Mouse (Mus musculus) neural tube, embryonic 12.5 days (tissue): ENCODE results near the gene Fscn1. TPM values are rescaled to one million over a fixed set of nuclear protein-coding genes. Genes with fewer than 3 reads are reported as not detected.
A peak's percentile ranks its signal among the peaks of the same experiment; 100 is the strongest.

Source experiments
- ATAC-seq: fragments of 200-750 bp; cut with Nextera tagmentation; 2 replicates; pipeline ENCODE4 v1.8.0; 2017; ENCODE audit warnings: low read depth, mild to moderate bottlenecking, moderate TSS enrichment, moderate library complexity; ENCODE audit not compliant: low FRiP score
- H3K27ac ChIP-seq: fragments of 300-500 bp; sonication (generic); 2 replicates; pipeline ENCODE4 v1.5.1; 2016
- H3K27me3 ChIP-seq: fragments of 300-500 bp; sonication (generic); replicated peaks from 2 replicates; pipeline ENCODE4 v1.6.1; 2016; ENCODE audit warnings: mild to moderate bottlenecking
- H3K36me3 ChIP-seq: fragments of 300-500 bp; sonication (generic); 2 replicates; pipeline ENCODE4 v1.6.1; 2016; ENCODE audit warnings: mild to moderate bottlenecking
- H3K4me1 ChIP-seq: fragments of 300-500 bp; sonication (generic); 2 replicates; pipeline ENCODE4 v1.6.1; 2016
- H3K4me2 ChIP-seq: fragments of 300-500 bp; sonication (generic); replicated peaks from 2 replicates; pipeline ENCODE4 v1.6.1; 2016; ENCODE audit warnings: mild to moderate bottlenecking
- H3K4me3 ChIP-seq: fragments of 300-500 bp; sonication (generic); 2 replicates; pipeline ENCODE4 v1.5.1; 2016
- H3K9ac ChIP-seq: fragments of 300-500 bp; sonication (generic); 2 replicates; pipeline ENCODE4 v1.6.1; 2016; ENCODE audit warnings: mild to moderate bottlenecking
- H3K9me3 ChIP-seq: fragments of 300-500 bp; sonication (generic); 2 replicates; pipeline ENCODE4 v1.6.1; 2016; ENCODE audit warnings: mild to moderate bottlenecking
- whole genome bisulfite sequencing: fragments of 180-500 bp; shearing (Covaris S2); methylation state at CpG from one replicate; pipeline ENCODE4 v1.1.7; 2016; 5-methylcytosine and 5-hydroxymethylcytosine counted together
- polyA plus RNA-seq: library from polyadenylated mRNA; unstranded; fragments of >200 nt; fragmentation: Nextera tagmentation; extraction: Ambion mirVana; gene quantifications from 2 replicates; pipeline ENCODE4 v1.2.1, GENCODE M21; 2016

The Fscn1 gene
- polyA plus RNA-seq, 1 experiment from 2014 or later: 746 TPM

- 21% methylated on average over 13 of the region's 13 CpGs for WGBS
- Histone ChIP-seq H3K36me3 (no peaks in the 10 kb centered on the region), H3K27me3 (peaks cover 3% of the 10 kb centered on the region; the same call in 1 of the 2 replicates), H3K4me2 (0 out of 2 replicates have a peak overlapping the region, but pooled peaks have one; percentile 4), H3K9me3 (no peaks in the 10 kb centered on the region), H3K27ac (no peak overlapping the region), H3K4me3 (no peak overlapping the region), H3K4me1 (peaks cover 15% of the 10 kb centered on the region), H3K9ac (no peak overlapping the region)
- ATAC-seq: no peak
Measured at GRCm38 (mm10) chr5:142926204-142926939, 33.8 kb upstream of the Fscn1 start.

DNA sequence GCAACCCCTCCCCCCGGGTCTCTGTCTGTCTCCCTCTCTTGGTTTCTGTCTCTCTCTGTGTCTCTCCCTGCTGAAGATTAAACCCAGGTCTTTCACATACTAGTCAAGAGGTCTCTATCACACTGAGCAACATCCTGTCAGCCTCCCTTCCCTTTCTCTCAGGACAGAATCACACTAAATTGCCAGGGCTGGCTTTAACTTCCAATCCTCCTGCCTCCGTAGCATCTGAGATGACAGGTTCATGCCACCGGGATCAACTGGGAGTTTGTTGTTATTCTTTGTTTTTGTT is 33.3 kb upstream of the Fscn1 start:
- no peak overlapping the region for H3K9ac ChIP-seq
- ATAC-seq: no peak
- no peak overlapping the region for H3K27ac ChIP-seq
- peaks cover 3% of the 10 kb centered on the region; the same call in 1 of the 2 replicates for H3K27me3 ChIP-seq
- no peaks in the 10 kb centered on the region for H3K9me3 ChIP-seq
- H3K4me2 ChIP-seq: no peak overlapping the region
- WGBS: 53% methylated on average over 3 of the region's 3 CpGs
- H3K4me1 ChIP-seq: peaks cover 15% of the 10 kb centered on the region
- no peak overlapping the region for H3K4me3 ChIP-seq
- no peaks in the 10 kb centered on the region for H3K36me3 ChIP-seq

GRCm38 (mm10) chr5:142927341-142927930 is 32.7 kb upstream of the Fscn1 start:
- no peak overlapping the region for H3K4me3 ChIP-seq
- H3K4me1 ChIP-seq: peaks cover 18% of the 10 kb centered on the region
- H3K36me3 ChIP-seq: no peaks in the 10 kb centered on the region
- no peaks in the 10 kb centered on the region for H3K9me3 ChIP-seq
- no peak overlapping the region for H3K4me2 ChIP-seq
- 93% methylated on average over 12 of the region's 12 CpGs for WGBS
- H3K27me3 ChIP-seq: peaks cover 3% of the 10 kb centered on the region; the same call in 1 of the 2 replicates
- no peak overlapping the region for H3K27ac ChIP-seq
- H3K9ac ChIP-seq: no peak overlapping the region
- ATAC-seq: no peak

GRCm38 (mm10) chr5:142928749-142929399 is 31.3 kb upstream of the Fscn1 start:
- peak overlapping the region; percentile 39 for H3K4me3 ChIP-seq
- ATAC-seq: no peak
- peaks cover 3% of the 10 kb centered on the region; the same call in 1 of the 2 replicates for H3K27me3 ChIP-seq
- H3K9me3 ChIP-seq: no peaks in the 10 kb centered on the region
- peak overlapping the region; percentile 64 for H3K4me2 ChIP-seq
- peak overlapping the region; percentile 61 for H3K9ac ChIP-seq
- no peak overlapping the region for H3K27ac ChIP-seq
- peaks cover 18% of the 10 kb centered on the region for H3K4me1 ChIP-seq
- WGBS: 4% methylated on average over 35 of the region's 35 CpGs
- H3K36me3 ChIP-seq: no peaks in the 10 kb centered on the region

DNA sequence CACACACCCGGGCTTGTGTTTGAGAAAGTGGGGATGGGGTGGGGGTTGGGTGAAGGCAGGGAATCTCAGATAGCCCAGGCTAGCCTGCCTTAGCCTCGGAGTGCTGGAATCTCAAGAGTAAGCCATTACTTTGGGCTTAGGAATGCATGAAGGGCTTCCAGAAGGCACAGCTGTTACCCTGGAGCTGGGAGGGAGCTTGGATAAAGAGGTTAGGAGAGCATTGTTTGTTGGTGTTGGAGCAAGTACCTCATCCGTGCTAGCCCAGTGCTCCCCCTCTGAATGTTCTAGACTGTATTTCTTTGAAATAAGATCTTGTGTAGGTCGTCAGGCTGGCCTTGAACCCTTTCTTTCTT is 30.8 kb upstream of the Fscn1 start:
- Histone ChIP-seq H3K4me1 (peaks cover 18% of the 10 kb centered on the region), H3K4me3 (peak overlapping the region; percentile 39), H3K4me2 (peak overlapping the region; percentile 64), H3K27ac (no peak overlapping the region), H3K36me3 (no peaks in the 10 kb centered on the region), H3K27me3 (peaks cover 3% of the 10 kb centered on the region; the same call in 1 of the 2 replicates), H3K9ac (peak overlapping the region; percentile 61), H3K9me3 (no peaks in the 10 kb centered on the region)
- 22% methylated on average over 4 of the region's 4 CpGs for WGBS
- ATAC-seq: no peak

DNA sequence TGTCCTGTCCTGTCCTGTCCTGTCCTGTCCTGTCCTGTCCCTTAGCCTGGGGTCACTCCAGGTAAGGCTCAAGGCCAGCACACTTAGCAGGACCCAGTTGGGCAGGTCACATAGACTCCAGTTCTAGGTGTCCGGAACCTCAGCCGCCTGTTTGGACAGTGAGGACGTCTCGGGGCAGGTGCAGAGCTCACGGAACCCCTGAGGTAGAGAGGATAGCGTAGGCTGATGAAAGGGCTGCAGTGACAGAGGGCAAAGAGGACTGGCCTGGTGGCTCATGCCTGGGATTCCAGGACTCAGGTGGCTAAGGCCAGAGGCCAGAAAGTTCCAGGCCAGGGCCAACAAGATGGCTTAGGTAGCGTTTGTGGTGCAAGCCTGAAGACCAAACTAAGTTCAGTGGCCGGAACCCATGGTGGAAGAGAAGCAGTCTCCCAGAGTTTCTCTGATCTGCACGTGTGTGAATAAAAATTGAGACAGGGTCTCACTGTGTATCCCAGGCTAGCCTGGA is 28.9 kb upstream of the Fscn1 start:
- H3K27ac ChIP-seq: no peak overlapping the region
- H3K9me3 ChIP-seq: no peaks in the 10 kb centered on the region
- peaks cover 15% of the 10 kb centered on the region for H3K4me1 ChIP-seq
- H3K9ac ChIP-seq: no peak overlapping the region
- H3K36me3 ChIP-seq: no peaks in the 10 kb centered on the region
- no peak overlapping the region for H3K4me3 ChIP-seq
- ATAC-seq: no peak
- WGBS: 92% methylated on average over 9 of the region's 9 CpGs
- H3K27me3 ChIP-seq: peaks cover 3% of the 10 kb centered on the region; the same call in 1 of the 2 replicates
- H3K4me2 ChIP-seq: no peak overlapping the region

DNA sequence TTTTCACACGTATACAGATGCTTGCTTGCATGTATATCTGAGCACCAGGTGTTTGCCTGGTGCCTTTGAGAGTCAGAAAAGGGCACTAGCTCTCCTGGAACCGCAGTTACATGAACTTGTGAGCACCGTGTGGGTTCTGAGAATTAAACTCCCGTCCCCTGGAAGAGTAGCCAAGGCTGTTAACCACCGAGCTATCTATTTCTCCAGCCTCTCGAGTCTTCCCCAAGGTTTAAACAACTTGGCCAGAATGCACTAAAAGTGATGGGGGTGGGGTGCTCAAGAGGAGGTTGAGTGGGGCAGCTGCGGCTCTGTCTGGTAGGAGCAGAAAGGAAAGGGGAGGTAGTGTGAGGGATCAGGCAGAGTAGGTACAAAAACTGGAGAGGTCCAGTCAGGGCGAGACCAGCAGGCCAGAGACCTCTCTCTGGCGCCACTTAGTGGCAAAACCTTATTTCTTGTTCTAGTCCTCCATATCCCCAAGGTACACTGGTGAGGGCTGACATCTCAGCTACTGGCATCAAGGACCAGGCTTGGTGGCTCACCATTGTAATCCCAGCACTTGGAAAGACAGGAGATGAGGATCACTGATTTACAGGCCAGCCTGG is 28.0 kb upstream of the Fscn1 start:
- H3K4me1 ChIP-seq: peaks cover 11% of the 10 kb centered on the region
- no peaks in the 10 kb centered on the region for H3K9me3 ChIP-seq
- peaks cover 3% of the 10 kb centered on the region; the same call in 1 of the 2 replicates for H3K27me3 ChIP-seq
- no peak overlapping the region for H3K4me2 ChIP-seq
- 30% methylated on average over 9 of the region's 9 CpGs for WGBS
- ATAC-seq: 0 out of 2 replicates have a peak, but pooled peaks have one; percentile 8
- no peak overlapping the region for H3K27ac ChIP-seq
- no peak overlapping the region for H3K9ac ChIP-seq
- no peak overlapping the region for H3K4me3 ChIP-seq
- H3K36me3 ChIP-seq: no peaks in the 10 kb centered on the region

DNA sequence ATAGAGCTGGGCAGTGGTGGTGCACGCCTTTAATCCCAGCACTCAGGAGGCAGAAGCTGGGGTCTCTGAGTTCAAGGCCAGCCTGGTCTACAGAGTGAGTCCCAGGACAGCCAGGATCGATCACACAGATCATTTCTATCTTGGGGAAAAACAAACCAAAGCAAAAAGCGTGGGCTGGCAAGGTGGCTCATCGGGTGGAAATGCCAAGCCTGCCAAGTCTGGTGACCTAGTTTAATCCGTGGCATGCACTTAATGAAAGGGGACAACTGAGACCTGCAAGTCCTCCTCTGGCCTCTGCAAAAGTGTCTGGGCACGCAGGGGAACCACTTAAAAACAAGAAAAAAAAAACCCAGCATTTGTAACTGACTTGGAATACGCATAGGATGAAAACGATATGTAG is 27.4 kb upstream of the Fscn1 start:
- peaks cover 3% of the 10 kb centered on the region; the same call in 1 of the 2 replicates for H3K27me3 ChIP-seq
- no peak overlapping the region for H3K4me2 ChIP-seq
- H3K4me3 ChIP-seq: no peak overlapping the region
- no peak overlapping the region for H3K9ac ChIP-seq
- ATAC-seq: no peak
- no peaks in the 10 kb centered on the region for H3K36me3 ChIP-seq
- peaks cover 11% of the 10 kb centered on the region for H3K4me1 ChIP-seq
- H3K9me3 ChIP-seq: no peaks in the 10 kb centered on the region
- H3K27ac ChIP-seq: no peak overlapping the region
- WGBS: 84% methylated on average over 8 of the region's 8 CpGs

GRCm38 (mm10) chr5:142935642-142936335 is 24.4 kb upstream of the Fscn1 start:
- peak; percentile 80 for ATAC-seq
- 0 out of 2 replicates have a peak, but pooled peaks cover 3% of the 10 kb centered on the region for H3K4me1 ChIP-seq
- peak overlapping the region; percentile 45 for H3K4me2 ChIP-seq
- H3K36me3 ChIP-seq: no peaks in the 10 kb centered on the region
- peaks cover 5% of the 10 kb centered on the region; the same call in 1 of the 2 replicates for H3K9me3 ChIP-seq
- 17% methylated on average over 13 of the region's 13 CpGs for WGBS
- no peak overlapping the region for H3K27ac ChIP-seq
- H3K9ac ChIP-seq: 0 out of 2 replicates have a peak overlapping the region, but pooled peaks have one; percentile 2
- no peak overlapping the region for H3K4me3 ChIP-seq
- no peaks in the 10 kb centered on the region for H3K27me3 ChIP-seq

DNA sequence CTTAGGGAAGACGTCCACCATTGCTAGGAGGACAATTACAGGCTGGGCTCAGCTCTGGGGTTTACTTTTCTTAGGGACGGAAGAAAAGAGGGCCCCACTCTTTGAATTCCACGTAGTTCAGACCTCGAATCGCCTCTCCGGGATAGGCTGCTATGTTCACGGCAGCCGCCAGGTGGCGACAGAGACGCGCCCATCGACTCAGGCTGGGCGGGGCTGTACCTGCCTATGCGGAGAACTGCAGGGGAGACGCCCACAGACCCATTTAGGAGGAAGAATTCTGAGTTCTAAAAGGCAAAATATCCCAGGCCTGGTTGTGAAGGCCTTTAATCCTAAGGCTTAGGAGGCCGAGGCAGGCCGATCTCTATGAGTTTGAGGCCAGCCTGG is 23.8 kb upstream of the Fscn1 start:
- ATAC-seq: peak; percentile 71; the same call in 1 of the 2 replicates
- H3K9me3 ChIP-seq: peaks cover 7% of the 10 kb centered on the region; the same call in 1 of the 2 replicates
- WGBS: 2% methylated on average over 17 of the region's 17 CpGs
- no peaks in the 10 kb centered on the region for H3K36me3 ChIP-seq
- H3K9ac ChIP-seq: 0 out of 2 replicates have a peak overlapping the region, but pooled peaks have one; percentile 2
- H3K4me1 ChIP-seq: 0 out of 2 replicates have a peak, but pooled peaks cover 3% of the 10 kb centered on the region
- no peaks in the 10 kb centered on the region for H3K27me3 ChIP-seq
- peak overlapping the region; percentile 45 for H3K4me2 ChIP-seq
- H3K27ac ChIP-seq: no peak overlapping the region
- no peak overlapping the region for H3K4me3 ChIP-seq

DNA sequence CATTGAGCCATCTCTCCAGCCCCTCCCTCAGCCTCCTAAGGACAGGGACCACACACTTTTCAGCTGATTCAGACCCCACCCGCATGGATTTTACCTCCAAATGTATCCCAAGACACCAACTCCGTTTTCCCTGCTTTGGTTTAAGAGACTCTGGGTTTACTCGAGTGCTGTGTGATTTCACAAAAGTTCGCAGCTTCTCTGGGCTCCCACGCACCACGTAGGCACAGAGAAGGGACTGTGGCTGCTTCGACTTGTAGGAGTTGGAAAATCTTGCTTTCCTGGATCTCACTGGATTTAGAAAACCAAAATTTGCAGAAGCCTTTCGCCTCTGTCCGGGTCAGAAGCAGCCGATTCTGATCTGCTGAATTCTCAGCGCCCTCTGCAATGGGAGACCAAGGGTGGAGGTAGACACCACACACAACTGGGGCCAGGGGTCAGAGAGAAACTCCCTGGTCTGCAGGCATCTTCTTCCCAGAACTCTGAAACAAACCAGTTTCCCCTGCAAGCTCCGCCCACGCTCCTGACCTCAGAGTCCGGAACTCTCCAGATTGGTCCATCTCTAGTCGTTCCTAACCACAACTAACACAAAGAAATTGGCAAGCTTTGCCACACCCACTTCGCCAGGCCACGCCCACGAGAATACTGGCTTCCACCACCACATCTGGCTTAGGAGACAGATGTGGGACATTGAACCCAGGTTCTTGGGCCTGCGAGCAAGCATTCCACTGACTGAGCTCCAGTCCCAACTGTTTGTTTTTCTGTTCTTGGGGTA is 22.0 kb upstream of the Fscn1 start:
- Histone ChIP-seq H3K9ac (no peak overlapping the region), H3K27ac (no peak overlapping the region), H3K4me2 (no peak overlapping the region), H3K27me3 (no peaks in the 10 kb centered on the region), H3K9me3 (peaks cover 7% of the 10 kb centered on the region; the same call in 1 of the 2 replicates), H3K36me3 (no peaks in the 10 kb centered on the region), H3K4me1 (no peaks in the 10 kb centered on the region), H3K4me3 (no peak overlapping the region)
- WGBS: 35% methylated on average over 19 of the region's 19 CpGs
- ATAC-seq: no peak
